Mouse (Mus musculus): ENCODE measurements around the gene Morc3. TPM values are rescaled to one million over a fixed set of nuclear protein-coding genes. Genes with fewer than 3 reads are reported as not detected.
A peak's percentile ranks its signal among the peaks of the same experiment; 100 is the strongest.

The Morc3 gene
- total RNA-seq (2021), result 10 to 100 TPM; 25.1 to 30.3 TPM
- long read RNA-seq, experiment 1, full-length matches to known transcripts, result 3 of 4 reads
- long read RNA-seq, experiment 1, partial matches to known transcripts, result 1 of 4 reads
- long read RNA-seq, experiment 1, other reads (novel, unspliced or antisense), result 0 of 4 reads
- long read RNA-seq, experiment 2, full-length matches to known transcripts, result 27 of 32 reads
- long read RNA-seq, experiment 2, partial matches to known transcripts, result 4 of 32 reads
- long read RNA-seq, experiment 2, other reads (novel, unspliced or antisense), result 1 of 32 reads

- peak; percentile 100 for DNase-seq (ENCODE audit: low spot score in 2 of 2)
Observed at GRCm38 (mm10) chr16:93831627-93832395, at the start of gene Morc3. Gene Morc3, plus strand, starts transcription at chr16:93832121.

- no peak for DNase-seq (ENCODE audit: low spot score in 2 of 2)
Observed at GRCm38 (mm10) chr16:93784175-93784574, 47.7 kb upstream of the Morc3 start.

- peak; percentile 59 to 64 for DNase-seq (ENCODE audit: low spot score in 2 of 2)
Observed at GRCm38 (mm10) chr16:93785805-93786204, 46.1 kb upstream of the Morc3 start.

- DNase-seq (ENCODE audit: low spot score in 2 of 2), result no peak
Observed at GRCm38 (mm10) chr16:93788388-93788787, 43.5 kb upstream of the Morc3 start.

- no peak for DNase-seq (ENCODE audit: low spot score in 2 of 2)
Observed at GRCm38 (mm10) chr16:93788881-93789280, 43.0 kb upstream of the Morc3 start.

- no peak for DNase-seq (ENCODE audit: low spot score in 2 of 2)
Observed at GRCm38 (mm10) chr16:93789971-93790755, 41.8 kb upstream of the Morc3 start.

- no peak for DNase-seq (ENCODE audit: low spot score in 2 of 2)
Observed at GRCm38 (mm10) chr16:93792981-93793630, 38.8 kb upstream of the Morc3 start.

- no peak for DNase-seq (ENCODE audit: low spot score in 2 of 2)
Observed at GRCm38 (mm10) chr16:93794845-93795244, 37.1 kb upstream of the Morc3 start.

GRCm38 (mm10) chr16:93795391-93795790 lies 36.5 kb upstream of the Morc3 start:
- no peak for DNase-seq (ENCODE audit: low spot score in 2 of 2)

- DNase-seq (ENCODE audit: low spot score in 2 of 2), result no peak
Observed at GRCm38 (mm10) chr16:93797021-93797840, 34.7 kb upstream of the Morc3 start.

GRCm38 (mm10) chr16:93797841-93798492 lies 34.0 kb upstream of the Morc3 start:
- no peak for DNase-seq (ENCODE audit: low spot score in 2 of 2)

GRCm38 (mm10) chr16:93798623-93799022 lies 33.3 kb upstream of the Morc3 start:
- DNase-seq (ENCODE audit: low spot score in 2 of 2), result no peak

GRCm38 (mm10) chr16:93799071-93799470 lies 32.9 kb upstream of the Morc3 start:
- no peak for DNase-seq (ENCODE audit: low spot score in 2 of 2)

GRCm38 (mm10) chr16:93799936-93800335 lies 32.0 kb upstream of the Morc3 start:
- no peak for DNase-seq (ENCODE audit: low spot score in 2 of 2)

GRCm38 (mm10) chr16:93807167-93807566 lies 24.8 kb upstream of the Morc3 start:
- DNase-seq (ENCODE audit: low spot score in 2 of 2), result no peak

- no peak for DNase-seq (ENCODE audit: low spot score in 2 of 2)
Observed at GRCm38 (mm10) chr16:93807961-93808554, 23.9 kb upstream of the Morc3 start.

- peak; percentile 36 to 55 for DNase-seq (ENCODE audit: low spot score in 2 of 2)
Observed at GRCm38 (mm10) chr16:93815856-93816736, 15.8 kb upstream of the Morc3 start.

- DNase-seq (ENCODE audit: low spot score in 2 of 2), result no peak
Observed at GRCm38 (mm10) chr16:93816861-93817260, 15.1 kb upstream of the Morc3 start.

All from adrenal gland, adult 18-20 months (tissue).